ENCODE assay signal across 9 mouse cellular contexts in genomic region chr6:42350021-42350967, GRCm38 (mm10). TPM values are rescaled to one million over a fixed set of nuclear protein-coding genes. Genes with fewer than 3 reads are reported as not detected.
A peak's percentile ranks its signal among the peaks of the same experiment; 100 is the strongest.
DNase-seq lines count a peak whose midpoint lies in the region; ATAC-seq and TF ChIP-seq lines count a peak whose summit lies in the region.
"Had no signal": no experiment of that assay in that cellular context is flagged by ENCODE, and none has a peak within 500 bp of the region (broad histone marks: within the 10 kb centered on the region; RNA-seq: fewer than 3 reads in every experiment).

No protein-coding gene starts in this region.

- no peak for TF ChIP-seq CTCF in bone marrow, adult 2 months (IDR thresholded peaks at IDR 0.05; ENCODE audit: control insufficient read depth, insufficient read depth, low read length)
- TF ChIP-seq CTCF in olfactory bulb, adult 2 months (IDR thresholded peaks at IDR 0.05; ENCODE audit: insufficient read depth, low read depth, low read length), result no peak

- WGBS in bone marrow, adult 2 months, result 1% methylated on average over 57 of the region's 72 CpGs
- WGBS in forebrain, embryonic 10.5 days, result under 1% methylated on average over 57 of the region's 72 CpGs
- WGBS in heart, embryonic 15.5 days, result under 1% methylated on average over 71 of the region's 72 CpGs
- WGBS in liver, embryonic 13.5 days (ENCODE audit: insufficient replicate concordance), result under 1% methylated on average over 51 of the region's 72 CpGs
- WGBS in olfactory bulb, adult 2 months, result under 1% methylated on average over 71 of the region's 72 CpGs

- H3K27ac ChIP-seq in bone marrow, adult 2 months (ENCODE audit: control insufficient read depth, insufficient read depth, low read depth, low read length, poor library complexity), result peak overlapping the region; percentile 93
- peak overlapping the region; percentile 97 for H3K27ac ChIP-seq in forebrain, embryonic 10.5 days
- H3K27ac ChIP-seq in heart, embryonic 15.5 days, result peak overlapping the region; percentile 97
- peak overlapping the region; percentile 77 for H3K27ac ChIP-seq in liver, embryonic 13.5 days
- peak overlapping the region; percentile 43; the same call in 1 of the 2 replicates for H3K27ac ChIP-seq in olfactory bulb, adult 2 months (ENCODE audit: insufficient read depth, low read depth, low read length)

- H3K4me2 ChIP-seq in heart, embryonic 15.5 days, result peak overlapping the region; percentile 66
- H3K4me2 ChIP-seq in liver, embryonic 13.5 days, result peak overlapping the region; percentile 85

- peak; percentile 28 for ATAC-seq in heart, embryonic 15.5 days (replicated peaks; ENCODE audit: insufficient number of reproducible peaks, insufficient read depth, low FRiP score, low read depth)
- no peak for ATAC-seq in liver, embryonic 13.5 days (ENCODE audit: low read depth)

- H3K9me3 ChIP-seq in forebrain, embryonic 10.5 days, result no peaks in the 10 kb centered on the region
- H3K9me3 ChIP-seq in heart, embryonic 15.5 days (replicated peaks), result no peaks in the 10 kb centered on the region
- no peaks in the 10 kb centered on the region for H3K9me3 ChIP-seq in liver, embryonic 13.5 days (replicated peaks)

- peak overlapping the region; percentile 88 for H3K9ac ChIP-seq in heart, embryonic 15.5 days
- H3K9ac ChIP-seq in liver, embryonic 13.5 days, result peak overlapping the region; percentile 74

- peaks cover 1% of the 10 kb centered on the region; the same call in 1 of the 2 replicates for H3K4me1 ChIP-seq in bone marrow, adult 2 months (ENCODE audit: control insufficient read depth, insufficient read depth, low read length)
- H3K4me1 ChIP-seq in forebrain, embryonic 10.5 days, result peaks cover 45% of the 10 kb centered on the region
- H3K4me1 ChIP-seq in heart, embryonic 15.5 days (replicated peaks), result peaks cover 47% of the 10 kb centered on the region
- H3K4me1 ChIP-seq in liver, embryonic 13.5 days (replicated peaks), result peaks cover 58% of the 10 kb centered on the region
- peaks cover 35% of the 10 kb centered on the region for H3K4me1 ChIP-seq in olfactory bulb, adult 2 months (ENCODE audit: control insufficient read depth, insufficient read depth, low read length)

- H3K27me3 ChIP-seq in forebrain, embryonic 10.5 days (ENCODE audit: poor library complexity, severe bottlenecking), result no peaks in the 10 kb centered on the region
- no peaks in the 10 kb centered on the region for H3K27me3 ChIP-seq in heart, embryonic 15.5 days
- no peaks in the 10 kb centered on the region for H3K27me3 ChIP-seq in liver, embryonic 13.5 days

- peak; percentile 97 for TF ChIP-seq POLR2A in bone marrow, adult 2 months (IDR thresholded peaks at IDR 0.05; ENCODE audit: borderline replicate concordance, control insufficient read depth, low read depth, low read length)
- TF ChIP-seq POLR2A in olfactory bulb, adult 2 months (IDR thresholded peaks at IDR 0.05; ENCODE audit: insufficient read depth, low read depth, low read length), result 0 out of 2 replicates have a peak, but pooled peaks have one; percentile 30

- peaks cover 40% of the 10 kb centered on the region for H3K36me3 ChIP-seq in forebrain, embryonic 10.5 days (replicated peaks)
- peaks cover 20% of the 10 kb centered on the region; the same call in 1 of the 2 replicates for H3K36me3 ChIP-seq in heart, embryonic 15.5 days
- H3K36me3 ChIP-seq in liver, embryonic 13.5 days, result peaks cover 11% of the 10 kb centered on the region; the same call in 1 of the 2 replicates

- peak overlapping the region; percentile 88 for H3K4me3 ChIP-seq in bone marrow, adult 2 months (replicated peaks; ENCODE audit: control insufficient read depth, low read depth, low read length)
- peak overlapping the region; percentile 88 for H3K4me3 ChIP-seq in forebrain, embryonic 10.5 days
- H3K4me3 ChIP-seq in heart, embryonic 15.5 days, result peak overlapping the region; percentile 81
- peak overlapping the region; percentile 70 for H3K4me3 ChIP-seq in liver, embryonic 13.5 days (replicated peaks)
- H3K4me3 ChIP-seq in olfactory bulb, adult 2 months (ENCODE audit: insufficient read depth, low read depth, low read length), result peak overlapping the region; percentile 76

- peak; percentile 64 for DNase-seq in ES-CJ7 (ENCODE audit: low read depth, low spot score)
- DNase-seq in forebrain, embryonic 10.5 days (ENCODE audit: extremely low spot score, low spot score), result peak; percentile 61
- peak; percentile 93 for DNase-seq in kidney, postnatal 14 days
- no peak for DNase-seq in liver, embryonic 13.5 days
- DNase-seq in urinary bladder, postnatal 14 days (ENCODE audit: low spot score), result peak; percentile 79

RNA-seq across cellular contexts. Expression of gene Zyx, which starts 0.9 kb away (rescaled TPM):
- 90.3 and 169 TPM in 2 replicates for polyA plus RNA-seq in bone marrow, adult 2 months (2011; ENCODE audit: insufficient read depth, insufficient read length, low replicate concordance, missing spikeins)
- polyA plus RNA-seq in forebrain, embryonic 10.5 days (2016; fragmentation: Nextera tagmentation; extraction: Ambion mirVana), result 79.3 and 80.8 TPM in 2 replicates
- 136 and 173 TPM in 2 replicates for polyA plus RNA-seq in heart, embryonic 15.5 days (2015; fragmentation: Nextera tagmentation; extraction: Ambion mirVana)
- 36.5 and 39.7 TPM in 2 replicates for polyA plus RNA-seq in liver, embryonic 13.5 days (2015; fragmentation: Nextera tagmentation; extraction: Ambion mirVana)
- polyA plus RNA-seq in olfactory bulb, adult 2 months (2012; ENCODE audit: insufficient read depth, insufficient read length, low replicate concordance, missing spikeins), result not detected in 2 replicates

RNA-seq across cellular contexts. Expression of gene Epha1, which starts 22.8 kb away (rescaled TPM):
- polyA plus RNA-seq in bone marrow, adult 2 months (2011; ENCODE audit: insufficient read depth, insufficient read length, low replicate concordance, missing spikeins), result not detected in 2 replicates
- polyA plus RNA-seq in forebrain, embryonic 10.5 days (2016; fragmentation: Nextera tagmentation; extraction: Ambion mirVana), result 1.8 and 2.0 TPM in 2 replicates
- 2.2 and 4.3 TPM in 2 replicates for polyA plus RNA-seq in heart, embryonic 15.5 days (2015; fragmentation: Nextera tagmentation; extraction: Ambion mirVana)
- polyA plus RNA-seq in liver, embryonic 13.5 days (2015; fragmentation: Nextera tagmentation; extraction: Ambion mirVana), result 2.7 and 2.9 TPM in 2 replicates
- not detected in 2 replicates for polyA plus RNA-seq in olfactory bulb, adult 2 months (2012; ENCODE audit: insufficient read depth, insufficient read length, low replicate concordance, missing spikeins)

RNA-seq across cellular contexts. Expression of gene Fam131b, which starts 25.9 kb away (rescaled TPM):
- 0.85 TPM in 1 of 2 replicates, not detected in the other for polyA plus RNA-seq in bone marrow, adult 2 months (2011; ENCODE audit: insufficient read depth, insufficient read length, low replicate concordance, missing spikeins)
- polyA plus RNA-seq in forebrain, embryonic 10.5 days (2016; fragmentation: Nextera tagmentation; extraction: Ambion mirVana), result 1.5 and 1.6 TPM in 2 replicates
- 0.10 and 0.24 TPM in 2 replicates for polyA plus RNA-seq in heart, embryonic 15.5 days (2015; fragmentation: Nextera tagmentation; extraction: Ambion mirVana)
- 0.05 TPM in 2 replicates for polyA plus RNA-seq in liver, embryonic 13.5 days (2015; fragmentation: Nextera tagmentation; extraction: Ambion mirVana)
- polyA plus RNA-seq in olfactory bulb, adult 2 months (2012; ENCODE audit: insufficient read depth, insufficient read length, low replicate concordance, missing spikeins), result not detected in 2 replicates

RNA-seq across cellular contexts. Expression of gene Tas2r143, which starts 49.7 kb away (rescaled TPM):
- polyA plus RNA-seq in bone marrow, adult 2 months (2011; ENCODE audit: insufficient read depth, insufficient read length, low replicate concordance, missing spikeins), result not detected in 2 replicates
- not detected in 2 replicates for polyA plus RNA-seq in forebrain, embryonic 10.5 days (2016; fragmentation: Nextera tagmentation; extraction: Ambion mirVana)
- not detected in 2 replicates for polyA plus RNA-seq in heart, embryonic 15.5 days (2015; fragmentation: Nextera tagmentation; extraction: Ambion mirVana)
- not detected in 2 replicates for polyA plus RNA-seq in liver, embryonic 13.5 days (2015; fragmentation: Nextera tagmentation; extraction: Ambion mirVana)
- polyA plus RNA-seq in olfactory bulb, adult 2 months (2012; ENCODE audit: insufficient read depth, insufficient read length, low replicate concordance, missing spikeins), result not detected in 2 replicates

RNA-seq across cellular contexts. Expression of gene Tas2r135, which starts 54.9 kb away (rescaled TPM):
- not detected in 2 replicates for polyA plus RNA-seq in bone marrow, adult 2 months (2011; ENCODE audit: insufficient read depth, insufficient read length, low replicate concordance, missing spikeins)
- polyA plus RNA-seq in forebrain, embryonic 10.5 days (2016; fragmentation: Nextera tagmentation; extraction: Ambion mirVana), result not detected in 2 replicates
- polyA plus RNA-seq in heart, embryonic 15.5 days (2015; fragmentation: Nextera tagmentation; extraction: Ambion mirVana), result not detected in 2 replicates
- polyA plus RNA-seq in liver, embryonic 13.5 days (2015; fragmentation: Nextera tagmentation; extraction: Ambion mirVana), result not detected in 2 replicates
- not detected in 2 replicates for polyA plus RNA-seq in olfactory bulb, adult 2 months (2012; ENCODE audit: insufficient read depth, insufficient read length, low replicate concordance, missing spikeins)
- polyA plus RNA-seq: gonadal fat pad, adult 2 months had no signal

Comparison
In these comparisons a context has a peak if more than half of its experiments do, and no peak if none do; other contexts are left out.
1. H3K27ac ChIP-seq: peak in every context shown above with its lines; median percentile 97 in forebrain, embryonic 10.5 days; 97 in heart, embryonic 15.5 days; 93 in bone marrow, adult 2 months; 77 in liver, embryonic 13.5 days; 43 in olfactory bulb, adult 2 months.
2. RNA of gene Zyx, which starts 0.9 kb away (polyA plus RNA-seq): 90.3 to 169 TPM in bone marrow, adult 2 months, 136 to 173 TPM in heart, embryonic 15.5 days, 79.3 to 80.8 TPM in forebrain, embryonic 10.5 days and 36.5 to 39.7 TPM in liver, embryonic 13.5 days; not detected in olfactory bulb, adult 2 months; every median in the first group is over 10 times any median in the second.
3. RNA of gene Fam131b, which starts 25.9 kb away (polyA plus RNA-seq): not detected in olfactory bulb, adult 2 months; 1.5 to 1.6 TPM in forebrain, embryonic 10.5 days, 0.85 TPM in bone marrow, adult 2 months, 0.10 to 0.24 TPM in heart, embryonic 15.5 days and 0.05 TPM in liver, embryonic 13.5 days; every median in the first group is over 10 times any median in the second.
4. Peak in every context shown above with its lines, with median percentiles within 50 percentile points of each other: H3K4me3 ChIP-seq.